Mouse (Mus musculus) stomach, postnatal 0 days (tissue): ENCODE results near the gene Btbd35f9.
"Not testable (repeated sequence)": the region's sequence is repeated elsewhere in the genome, so short reads cannot be mapped to it uniquely, and the experiment has no call there.

ENCODE experiments used
- CTCF ChIP-seq: IDR thresholded peaks from 2 replicates; pipeline ENCODE4 v1.5.1; 2016; ENCODE audit warnings: antibody characterized with exemption, low read depth, mild to moderate bottlenecking, moderate library complexity
- EP300 ChIP-seq: optimal IDR thresholded peaks from 2 replicates; pipeline ENCODE3; 2016; ENCODE audit warnings: antibody characterized with exemption

- TF ChIP-seq CTCF, EP300: not testable (repeated sequence)
Observed at GRCm38 (mm10) chrX:34161399-34161798, at the start of gene Btbd35f9.
